Mouse (Mus musculus) left cerebral cortex, adult 11 months (tissue): ENCODE measurements around the gene Ripor3.
"Not testable (repeated sequence)": the region's sequence is repeated elsewhere in the genome, so short reads cannot be mapped to it uniquely, and the experiment has no call there.

Experiments used
- DNase-seq: peaks from one replicate; pipeline ENCODE4 v3.0.0; 2022; ENCODE audit warnings: low spot score

Ripor3 gene

GRCm38 (mm10) chr2:168009936-168010668, at the start of gene Ripor3:
TSS of gene Ripor3 (minus strand) at chr2:168010618.
- DNase-seq, result no peak

GRCm38 (mm10) chr2:168059200-168059790, 48.9 kb upstream of the Ripor3 start:
- no peak for DNase-seq

GRCm38 (mm10) chr2:168058488-168059199, 48.2 kb upstream of the Ripor3 start:
- no peak for DNase-seq

GRCm38 (mm10) chr2:168057876-168058275, 47.5 kb upstream of the Ripor3 start:
- DNase-seq, result not testable (repeated sequence)

GRCm38 (mm10) chr2:168056666-168056933, 46.2 kb upstream of the Ripor3 start:
- DNase-seq, result no peak

GRCm38 (mm10) chr2:168055910-168056665, 45.7 kb upstream of the Ripor3 start:
- DNase-seq, result no peak

- DNase-seq, result no peak
Measured at GRCm38 (mm10) chr2:168054142-168054541, 43.7 kb upstream of the Ripor3 start.

GRCm38 (mm10) chr2:168052689-168053088, 42.3 kb upstream of the Ripor3 start:
- DNase-seq, result no peak

- no peak for DNase-seq
Measured at GRCm38 (mm10) chr2:168052156-168052555, 41.7 kb upstream of the Ripor3 start.

- DNase-seq, result no peak
Measured at GRCm38 (mm10) chr2:168050000-168050942, 39.9 kb upstream of the Ripor3 start.

GRCm38 (mm10) chr2:168049002-168049635, 38.7 kb upstream of the Ripor3 start:
- DNase-seq, result no peak

- DNase-seq, result no peak
Measured at GRCm38 (mm10) chr2:168046467-168046866, 36.0 kb upstream of the Ripor3 start.

- DNase-seq, result no peak
Measured at GRCm38 (mm10) chr2:168045771-168046170, 35.4 kb upstream of the Ripor3 start.

GRCm38 (mm10) chr2:168045357-168045756, 34.9 kb upstream of the Ripor3 start:
- DNase-seq, result no peak

- no peak for DNase-seq
Measured at GRCm38 (mm10) chr2:168044681-168045287, 34.4 kb upstream of the Ripor3 start.

- DNase-seq, result no peak
Measured at GRCm38 (mm10) chr2:168042019-168042418, 31.6 kb upstream of the Ripor3 start.

- DNase-seq, result no peak
Measured at GRCm38 (mm10) chr2:168040751-168041150, 30.3 kb upstream of the Ripor3 start.

GRCm38 (mm10) chr2:168037063-168037462, 26.6 kb upstream of the Ripor3 start:
- no peak for DNase-seq

- DNase-seq, result no peak
Measured at GRCm38 (mm10) chr2:168035907-168036306, 25.5 kb upstream of the Ripor3 start.

- DNase-seq, result no peak
Measured at GRCm38 (mm10) chr2:168033905-168034304, 23.5 kb upstream of the Ripor3 start.

- DNase-seq, result no peak
Measured at GRCm38 (mm10) chr2:168031842-168032241, 21.4 kb upstream of the Ripor3 start.
